Mouse (Mus musculus) brain, embryonic 18.5 days (tissue): ENCODE measurements around the gene Mlh1.

Experiments
- DNase-seq: peaks from one replicate; pipeline ENCODE4 v3.0.0-alpha.2; 2012; ENCODE audit warnings: low read depth, low spot score

Mlh1 gene

GRCm38 (mm10) chr9:111213501-111213900 lies 58.1 kb downstream of the Mlh1 start:
- DNase-seq: no peak

GRCm38 (mm10) chr9:111211122-111212041 lies 60.2 kb downstream of the Mlh1 start:
- no peak for DNase-seq

GRCm38 (mm10) chr9:111210412-111210811 lies 61.2 kb downstream of the Mlh1 start:
- no peak for DNase-seq

GRCm38 (mm10) chr9:111209158-111209699 lies 62.4 kb downstream of the Mlh1 start:
- DNase-seq: no peak

GRCm38 (mm10) chr9:111208185-111208584 lies 63.4 kb downstream of the Mlh1 start:
- no peak for DNase-seq

GRCm38 (mm10) chr9:111207683-111208082 lies 63.9 kb downstream of the Mlh1 start:
- no peak for DNase-seq

GRCm38 (mm10) chr9:111204601-111205375 lies 66.8 kb downstream of the Mlh1 start:
- DNase-seq: no peak

- no peak for DNase-seq
These were observed 71.4 kb downstream of the Mlh1 start for GRCm38 (mm10) chr9:111200208-111200607.

GRCm38 (mm10) chr9:111198332-111198731 lies 73.3 kb downstream of the Mlh1 start:
- DNase-seq: no peak

GRCm38 (mm10) chr9:111197712-111198111 lies 73.9 kb downstream of the Mlh1 start:
- DNase-seq: no peak

GRCm38 (mm10) chr9:111197116-111197515 lies 74.5 kb downstream of the Mlh1 start:
- no peak for DNase-seq

GRCm38 (mm10) chr9:111193211-111193610 lies 78.4 kb downstream of the Mlh1 start:
- no peak for DNase-seq

- no peak for DNase-seq
These were observed 82.9 kb downstream of the Mlh1 start for GRCm38 (mm10) chr9:111188731-111189130.

GRCm38 (mm10) chr9:111186861-111187260 lies 84.7 kb downstream of the Mlh1 start:
- DNase-seq: no peak

GRCm38 (mm10) chr9:111184929-111185328 lies 86.7 kb downstream of the Mlh1 start:
- DNase-seq: no peak

GRCm38 (mm10) chr9:111182176-111182575 lies 89.4 kb downstream of the Mlh1 start:
- DNase-seq: no peak

GRCm38 (mm10) chr9:111178971-111179370 lies 92.6 kb downstream of the Mlh1 start:
- DNase-seq: no peak
